Mouse (Mus musculus) kidney, postnatal 0 days (tissue): ENCODE measurements at regions not wholly inside any gene's neighbourhood (a gene's known extent, or its start where the extent isn't known, plus 50 kb on each side); places are given as distances from the start of the nearest gene placed in this dataset.

ENCODE experiments used
- ATAC-seq: fragments of 200-750 bp; cut with Nextera tagmentation; replicated peaks from 2 replicates; pipeline ENCODE4 v1.8.0; 2017; ENCODE audit warnings: low read depth, moderate number of reproducible peaks, moderate TSS enrichment, moderate library complexity; ENCODE audit not compliant: low FRiP score
- DNase-seq: peaks from one replicate; pipeline ENCODE4 v3.0.0-alpha.2; 2016; ENCODE audit warnings: low spot score
- H3K27ac ChIP-seq: fragments of 300-500 bp; sonication (generic); 2 replicates; pipeline ENCODE4 v1.5.1; 2014; ENCODE audit warnings: mild to moderate bottlenecking
- H3K27me3 ChIP-seq: fragments of 300-500 bp; sonication (generic); 2 replicates; pipeline ENCODE4 v1.6.1; 2014; ENCODE audit warnings: low read length, mixed read lengths; ENCODE audit not compliant: insufficient read depth
- H3K36me3 ChIP-seq: fragments of 300-500 bp; sonication (generic); 2 replicates; pipeline ENCODE4 v1.6.1; 2014; ENCODE audit warnings: low read length, mixed read lengths; ENCODE audit not compliant: insufficient read depth
- H3K4me1 ChIP-seq: fragments of 300-500 bp; sonication (generic); replicated peaks from 2 replicates; pipeline ENCODE4 v1.6.1; 2014; ENCODE audit warnings: antibody characterized with exemption, low read length, mixed read lengths; ENCODE audit not compliant: insufficient read depth
- H3K4me2 ChIP-seq: fragments of 300-500 bp; sonication (generic); 2 replicates; pipeline ENCODE4 v1.6.1; 2014; ENCODE audit warnings: mild to moderate bottlenecking, low read length, moderate library complexity, mixed read lengths
- H3K4me3 ChIP-seq: fragments of 300-500 bp; sonication (generic); replicated peaks from 2 replicates; pipeline ENCODE4 v1.5.1; 2014; ENCODE audit warnings: low read depth, low read length
- H3K9ac ChIP-seq: fragments of 300-500 bp; sonication (generic); 2 replicates; pipeline ENCODE4 v1.6.1; 2014; ENCODE audit warnings: low read depth, low read length
- H3K9me3 ChIP-seq: fragments of 300-500 bp; sonication (generic); replicated peaks from 2 replicates; pipeline ENCODE4 v1.6.1; 2016; ENCODE audit warnings: low read length, inconsistent platforms, mixed read lengths
- CTCF ChIP-seq: IDR thresholded peaks from 2 replicates; pipeline ENCODE4 v1.5.1; 2016; ENCODE audit warnings: antibody characterized with exemption, low read depth, mild to moderate bottlenecking, moderate library complexity
- whole genome bisulfite sequencing: fragments of 180-500 bp; shearing (Covaris S2); extraction: QIAGEN DNeasy Blood & Tissue Kit; methylation state at CpG from one replicate; pipeline ENCODE4 v1.1.7; 2014; 5-methylcytosine and 5-hydroxymethylcytosine counted together

- DNase-seq = peak; percentile 12
- Histone ChIP-seq H3K27me3 (no peaks in the 10 kb centered on the region), H3K9ac (no peak overlapping the region), H3K27ac (peak overlapping the region; percentile 36; the same call in 1 of the 2 replicates), H3K36me3 (no peaks in the 10 kb centered on the region), H3K4me1 (0 out of 2 replicates have a peak, but pooled peaks cover 4% of the 10 kb centered on the region), H3K4me2 (peak overlapping the region; percentile 14; the same call in 1 of the 2 replicates), H3K9me3 (no peaks in the 10 kb centered on the region), H3K4me3 (no peak overlapping the region)
- no peak for TF ChIP-seq CTCF
- ATAC-seq = peak; percentile 79
- WGBS = 19% methylated on average over 15 of the region's 15 CpGs
Measured at GRCm38 (mm10) chr1:105908029-105908876, 82.0 kb upstream of the Zcchc2 start.

GRCm38 (mm10) chr1:105909121-105909520, 81.1 kb upstream of the Zcchc2 start:
- Histone ChIP-seq H3K27ac (no peak overlapping the region), H3K4me3 (no peak overlapping the region), H3K4me1 (0 out of 2 replicates have a peak, but pooled peaks cover 4% of the 10 kb centered on the region), H3K9ac (no peak overlapping the region), H3K27me3 (no peaks in the 10 kb centered on the region), H3K4me2 (no peak overlapping the region), H3K9me3 (no peaks in the 10 kb centered on the region), H3K36me3 (no peaks in the 10 kb centered on the region)
- DNase-seq = no peak
- WGBS = 58% methylated on average over 4 of the region's 4 CpGs
- ATAC-seq = no peak
- no peak for TF ChIP-seq CTCF

GRCm38 (mm10) chr1:105911714-105912113, 78.5 kb upstream of the Zcchc2 start:
- TF ChIP-seq CTCF = no peak
- Histone ChIP-seq H3K27me3 (no peaks in the 10 kb centered on the region), H3K36me3 (no peaks in the 10 kb centered on the region), H3K4me2 (no peak overlapping the region), H3K4me3 (no peak overlapping the region), H3K9ac (no peak overlapping the region), H3K4me1 (no peaks in the 10 kb centered on the region), H3K9me3 (no peaks in the 10 kb centered on the region), H3K27ac (no peak overlapping the region)
- 45% methylated on average over 3 of the region's 3 CpGs for WGBS
- ATAC-seq (no peak), DNase-seq (peak; percentile 7)

DNA sequence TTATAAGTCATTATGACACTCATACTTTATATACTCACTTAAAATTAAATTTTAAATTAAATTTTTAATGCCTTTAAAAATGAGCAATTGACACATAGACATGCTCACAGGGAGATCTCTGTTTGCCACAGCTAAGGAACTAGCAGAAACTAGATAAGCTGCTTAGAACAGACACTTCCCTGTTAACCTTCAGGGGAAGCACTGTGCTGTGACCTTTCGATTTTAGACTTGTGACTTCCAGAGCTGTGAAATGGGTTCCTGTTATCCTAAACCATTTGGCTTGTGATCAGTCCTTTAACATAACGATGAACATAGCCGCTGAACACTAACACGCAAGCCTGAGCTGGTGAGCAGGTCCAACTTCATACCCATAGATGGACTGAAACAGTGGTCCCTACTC, 68.4 kb upstream of the Zcchc2 start:
- DNase-seq (no peak), ATAC-seq (no peak)
- WGBS = 88% methylated on average over 4 of the region's 4 CpGs
- TF ChIP-seq CTCF = no peak
- no peak overlapping the region for H3K4me2 ChIP-seq
- no peak overlapping the region for H3K4me3 ChIP-seq
- H3K27me3 ChIP-seq = no peaks in the 10 kb centered on the region
- no peak overlapping the region for H3K9ac ChIP-seq
- H3K36me3 ChIP-seq = no peaks in the 10 kb centered on the region
- H3K27ac ChIP-seq = no peak overlapping the region
- no peaks in the 10 kb centered on the region for H3K4me1 ChIP-seq
- no peaks in the 10 kb centered on the region for H3K9me3 ChIP-seq

DNA sequence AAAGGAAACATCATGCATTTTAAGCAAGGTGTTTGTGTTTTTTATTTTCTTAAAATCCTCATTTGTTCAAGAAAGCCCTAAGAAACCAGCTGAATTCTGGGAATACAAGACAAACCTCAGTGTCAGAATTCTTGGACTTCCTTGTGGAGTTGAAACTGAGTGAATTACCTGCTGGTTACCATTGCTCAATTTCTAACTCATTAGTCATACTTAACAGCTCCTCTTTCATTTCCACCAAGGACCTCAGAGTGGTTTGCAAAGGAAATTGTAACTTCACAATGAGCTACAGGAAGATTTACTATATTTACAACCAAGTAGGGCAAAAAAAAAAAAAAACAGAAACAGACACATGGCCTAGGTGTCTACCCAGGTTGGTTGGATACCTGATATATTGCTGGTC, 67.6 kb upstream of the Zcchc2 start:
- TF ChIP-seq CTCF = no peak
- no peak overlapping the region for H3K27ac ChIP-seq
- H3K27me3 ChIP-seq = no peaks in the 10 kb centered on the region
- H3K9me3 ChIP-seq = no peaks in the 10 kb centered on the region
- DNase-seq (no peak), ATAC-seq (no peak)
- H3K36me3 ChIP-seq = no peaks in the 10 kb centered on the region
- H3K9ac ChIP-seq = no peak overlapping the region
- no peak overlapping the region for H3K4me3 ChIP-seq
- no peak overlapping the region for H3K4me2 ChIP-seq
- H3K4me1 ChIP-seq = no peaks in the 10 kb centered on the region

- Histone ChIP-seq H3K36me3 (no peaks in the 10 kb centered on the region), H3K4me2 (no peak overlapping the region), H3K27ac (no peak overlapping the region), H3K4me3 (no peak overlapping the region), H3K9me3 (no peaks in the 10 kb centered on the region), H3K27me3 (no peaks in the 10 kb centered on the region), H3K4me1 (no peaks in the 10 kb centered on the region), H3K9ac (no peak overlapping the region)
- DNase-seq (no peak), ATAC-seq (no peak)
- TF ChIP-seq CTCF = no peak
- WGBS = 69% methylated on average over 3 of the region's 3 CpGs
Measured at GRCm38 (mm10) chr1:105923001-105923400, 67.2 kb upstream of the Zcchc2 start.
